Mouse (Mus musculus) adrenal gland, postnatal 25 days (tissue): ENCODE data around the gene Rabepk. TPM values are rescaled to one million over a fixed set of nuclear protein-coding genes. Genes with fewer than 3 reads are reported as not detected.
"Not testable (repeated sequence)": the region's sequence is repeated elsewhere in the genome, so short reads cannot be mapped to it uniquely, and the experiment has no call there.

ENCODE experiments used
- DNase-seq: peaks from one replicate; pipeline ENCODE4 v3.0.0; 2021; ENCODE audit warnings: mixed read lengths
- total RNA-seq: library from RNA; stranded (reverse); gene quantifications from 2 replicates; pipeline ENCODE4 v1.2.3, GENCODE M21; 2021

Gene Rabepk
- total RNA-seq, 1 experiment from 2014 or later = 30.6 TPM

GRCm38 (mm10) chr2:34762872-34763271 lies 36.8 kb downstream of the Rabepk start:
- DNase-seq = no peak

GRCm38 (mm10) chr2:34762174-34762573 lies 37.5 kb downstream of the Rabepk start:
- DNase-seq = no peak

GRCm38 (mm10) chr2:34761272-34761671 lies 38.4 kb downstream of the Rabepk start:
- not testable (repeated sequence) for DNase-seq

GRCm38 (mm10) chr2:34757341-34757740 lies 42.4 kb downstream of the Rabepk start:
- no peak for DNase-seq

- DNase-seq = peak; percentile 22
These were observed 45.0 kb downstream of the Rabepk start, which contains the start of gene Gapvd1 for GRCm38 (mm10) chr2:34754551-34755358. TSS of gene Gapvd1 (minus strand) at chr2:34755232.

- DNase-seq = peak; percentile 94
These were observed 45.7 kb downstream of the Rabepk start for GRCm38 (mm10) chr2:34753811-34754550.

- no peak for DNase-seq
These were observed 49.5 kb downstream of the Rabepk start for GRCm38 (mm10) chr2:34750245-34750644.

- no peak for DNase-seq
These were observed 51.2 kb downstream of the Rabepk start for GRCm38 (mm10) chr2:34748479-34748878.

GRCm38 (mm10) chr2:34745673-34746072 lies 54.0 kb downstream of the Rabepk start:
- no peak for DNase-seq

GRCm38 (mm10) chr2:34744476-34744875 lies 55.2 kb downstream of the Rabepk start:
- no peak for DNase-seq

GRCm38 (mm10) chr2:34742675-34743074 lies 57.0 kb downstream of the Rabepk start:
- DNase-seq = no peak

GRCm38 (mm10) chr2:34741390-34742159 lies 58.1 kb downstream of the Rabepk start:
- no peak for DNase-seq

GRCm38 (mm10) chr2:34739684-34740391 lies 59.9 kb downstream of the Rabepk start:
- DNase-seq = no peak

GRCm38 (mm10) chr2:34737911-34738310 lies 61.8 kb downstream of the Rabepk start:
- no peak for DNase-seq

GRCm38 (mm10) chr2:34736626-34737025 lies 63.1 kb downstream of the Rabepk start:
- no peak for DNase-seq

Other genes starting within 250 kb of the Rabepk start
- 63.4 and 81.0 TPM in 2 replicates for gene Gapvd1, start 44.7 kb downstream of the Rabepk start, total RNA-seq
- gene Hspa5, start 27.9 kb downstream of the Rabepk start, total RNA-seq = 414 and 491 TPM in 2 replicates
- 60.6 and 69.1 TPM in 2 replicates for gene Fbxw2, start 26.4 kb upstream of the Rabepk start, total RNA-seq
- not detected in 2 replicates for gene Gm34653, start 33.1 kb upstream of the Rabepk start, total RNA-seq
- 0.43 and 0.49 TPM in 2 replicates for gene Cutal, start 74.5 kb upstream of the Rabepk start, total RNA-seq
- gene Psmd5, start 75.1 kb upstream of the Rabepk start, total RNA-seq = 41.8 and 43.7 TPM in 2 replicates
- 5.1 and 6.5 TPM in 2 replicates for gene Phf19, start 114.1 kb upstream of the Rabepk start, total RNA-seq
- gene Traf1, start 161.9 kb upstream of the Rabepk start, total RNA-seq = 1.9 and 3.0 TPM in 2 replicates